Comparison of ENCODE assay signal across 32 mouse cellular contexts in the genomic region with DNA sequence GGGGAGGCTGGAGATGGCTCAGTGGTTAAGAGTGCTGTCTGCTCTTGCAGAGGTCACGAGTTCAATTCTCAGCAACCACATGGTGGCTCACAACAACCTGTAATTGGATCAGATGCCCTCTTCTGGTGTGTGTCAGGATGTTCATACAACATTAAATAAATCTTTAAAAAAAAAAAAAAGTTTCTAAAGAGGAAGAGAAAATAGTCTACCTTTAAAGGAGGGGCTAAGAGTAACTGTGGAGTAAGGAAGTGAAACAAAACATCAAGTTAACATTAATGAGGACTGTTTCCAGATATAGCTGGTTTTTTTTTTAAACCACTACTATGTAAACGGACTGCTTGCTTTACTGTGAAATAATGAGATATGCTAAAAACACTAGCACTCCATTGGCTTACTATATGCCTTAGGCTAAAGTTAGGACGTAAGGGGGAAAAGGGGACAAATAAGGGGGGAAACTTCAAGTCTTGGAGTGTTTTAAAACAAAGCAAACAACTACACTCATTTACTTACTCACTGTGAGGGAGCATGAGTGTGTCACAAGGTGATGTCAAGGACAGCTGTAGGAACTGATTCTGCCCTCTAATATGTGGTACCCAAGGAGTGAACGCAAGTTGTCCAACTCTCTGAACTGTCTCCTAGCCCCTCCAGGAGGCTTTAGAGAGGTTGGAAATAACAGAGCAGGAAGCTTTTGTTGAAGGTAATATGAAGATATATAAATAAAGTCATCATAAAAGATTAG. TPM values are rescaled to one million over a fixed set of nuclear protein-coding genes. Genes with fewer than 3 reads are reported as not detected.
DNase-seq lines count a peak whose midpoint lies in the region; ATAC-seq and TF ChIP-seq lines count a peak whose summit lies in the region.
"Had no signal": no experiment of that assay in that cellular context is flagged by ENCODE, and none has a peak within 500 bp of the region (broad histone marks: within the 10 kb centered on the region; RNA-seq: fewer than 3 reads in every experiment).

No protein-coding gene starts in this region.

- no peaks in the 10 kb centered on the region for H3K4me1 ChIP-seq in liver, postnatal 0 days (ENCODE audit: insufficient read depth)
- no peaks in the 10 kb centered on the region for H3K4me1 ChIP-seq in liver, embryonic 11.5 days (replicated peaks; ENCODE audit: control insufficient read depth, insufficient read depth, low read length)
- no peaks in the 10 kb centered on the region for H3K4me1 ChIP-seq in MEL (ENCODE audit: control insufficient read depth in 1 of 2, insufficient read depth in 2 of 2, low read length in 2 of 2)
- H3K4me1 ChIP-seq: embryonic facial prominence, embryonic 12.5 days; heart, embryonic 12.5 days; hindbrain, embryonic 13.5 days; kidney, embryonic 15.5 days; limb, embryonic 10.5 days; limb, embryonic 15.5 days; midbrain, embryonic 13.5 days; neural tube, embryonic 15.5 days had no signal

- peaks cover 54% of the 10 kb centered on the region for H3K36me3 ChIP-seq in liver, postnatal 0 days (replicated peaks; ENCODE audit: insufficient read depth, low read length)
- H3K36me3 ChIP-seq in liver, embryonic 11.5 days (ENCODE audit: control insufficient read depth, insufficient read depth, low read length): peaks cover 39% of the 10 kb centered on the region
- peaks cover 0 to 26% of the 10 kb centered on the region in 2 experiments; a peak in 2 of 4 replicates for H3K36me3 ChIP-seq in MEL (ENCODE audit: control insufficient read depth in 1 of 2, insufficient read depth in 2 of 2, low read length in 2 of 2)

- no peak overlapping the region for H3K4me2 ChIP-seq in liver, postnatal 0 days (ENCODE audit: low read depth, low read length)
- no peak overlapping the region for H3K4me2 ChIP-seq in liver, embryonic 11.5 days
- H3K4me2 ChIP-seq: embryonic facial prominence, embryonic 12.5 days; heart, embryonic 12.5 days; hindbrain, embryonic 13.5 days; kidney, embryonic 15.5 days; limb, embryonic 15.5 days; lung, embryonic 14.5 days; midbrain, embryonic 13.5 days; neural tube, embryonic 15.5 days had no signal

- no peak for TF ChIP-seq POLR2A in MEL (IDR thresholded peaks at IDR 0.05; ENCODE audit: control insufficient read depth in 1 of 2, insufficient read depth in 1 of 2, low read depth in 1 of 2, low read length in 2 of 2, poor library complexity in 1 of 2)

- ATAC-seq in liver, postnatal 0 days: no peak
- ATAC-seq in liver, embryonic 11.5 days (replicated peaks; ENCODE audit: low FRiP score): no peak
- peak; percentile 83 for ATAC-seq in megakaryocyte, adult 5-6 weeks (ENCODE audit: poor library complexity, severe bottlenecking)
- ATAC-seq in inflammation-experienced regulatory T-cells, adult 6 months: no peak
- ATAC-seq: activated CD4-positive, CD25-positive, alpha-beta regulatory T cell, adult 4 months; CD4-positive, CD25-positive, alpha-beta regulatory T cell, adult 4 months; forebrain, embryonic 14.5 days; intestine, postnatal 0 days; midbrain, embryonic 13.5 days had no signal

- H3K9me3 ChIP-seq in liver, postnatal 0 days (ENCODE audit: low read length): no peaks in the 10 kb centered on the region
- no peaks in the 10 kb centered on the region for H3K9me3 ChIP-seq in liver, embryonic 11.5 days (ENCODE audit: control insufficient read depth, low read length)
- H3K9me3 ChIP-seq in MEL (replicated peaks; ENCODE audit: insufficient read depth, low read length): no peaks in the 10 kb centered on the region
- H3K9me3 ChIP-seq: embryonic facial prominence, embryonic 12.5 days; heart, embryonic 12.5 days; hindbrain, embryonic 13.5 days; kidney, embryonic 15.5 days; limb, embryonic 10.5 days; limb, embryonic 15.5 days; midbrain, embryonic 13.5 days; neural tube, embryonic 15.5 days had no signal

- TF ChIP-seq EP300 in liver, postnatal 0 days (IDR thresholded peaks at IDR 0.05; ENCODE audit: low read depth): no peak
- TF ChIP-seq EP300 in MEL (IDR thresholded peaks at IDR 0.05; ENCODE audit: low read depth in 1 of 2, low read length in 2 of 2): no peak

- DNase-seq in liver, postnatal 0 days: no peak
- no peak for DNase-seq in liver, embryonic 11.5 days (ENCODE audit: low spot score)
- DNase-seq in MEL (ENCODE audit: low read depth, low spot score): no peak
- DNase-seq in frontal cortex, postnatal 25 days (ENCODE audit: low spot score in 2 of 2): no peak
- DNase-seq in cerebellum, postnatal 10 days: no peak
- DNase-seq: adrenal gland, adult 8-10 months; cerebellum, adult 8-10 months; cerebellum, postnatal 36 days; embryo, embryonic 11 days; gastrocnemius, postnatal 25 days; heart, adult 2 months; heart, postnatal 4 days; kidney, postnatal 36 days; lung, embryonic 14.5 days; lung, postnatal 14 days; thymus, postnatal 14 days had no signal

- no peaks in the 10 kb centered on the region for H3K79me2 ChIP-seq in MEL (ENCODE audit: control insufficient read depth, insufficient read depth, low read length, poor library complexity)

- no peak for TF ChIP-seq RAD21 in MEL (IDR thresholded peaks at IDR 0.05; ENCODE audit: low read depth, low read length)

- 83% methylated on average over 4 of the region's 4 CpGs for WGBS in liver, postnatal 0 days (ENCODE audit: insufficient replicate concordance)
- 90% methylated on average over 4 of the region's 4 CpGs for WGBS in liver, embryonic 11.5 days

- no peaks in the 10 kb centered on the region for H3K27me3 ChIP-seq in liver, postnatal 0 days (ENCODE audit: insufficient read depth, low read length)
- H3K27me3 ChIP-seq in liver, embryonic 11.5 days (replicated peaks; ENCODE audit: control insufficient read depth, insufficient read depth, low read length): no peaks in the 10 kb centered on the region
- H3K27me3 ChIP-seq in MEL (ENCODE audit: control insufficient read depth in 1 of 2, insufficient read depth in 2 of 2, low read length in 2 of 2): no peaks in the 10 kb centered on the region
- H3K27me3 ChIP-seq: embryonic facial prominence, embryonic 12.5 days; heart, embryonic 12.5 days; hindbrain, embryonic 13.5 days; kidney, embryonic 15.5 days; limb, embryonic 15.5 days; midbrain, embryonic 13.5 days; neural tube, embryonic 15.5 days had no signal

- H3K27ac ChIP-seq in liver, postnatal 0 days (ENCODE audit: low read depth): 0 out of 2 replicates have a peak overlapping the region, but pooled peaks have one; percentile 8
- H3K27ac ChIP-seq in liver, embryonic 11.5 days (ENCODE audit: low read depth, low read length): no peak overlapping the region
- no peak overlapping the region for H3K27ac ChIP-seq in MEL (ENCODE audit: control insufficient read depth, low read depth, low read length)
- H3K27ac ChIP-seq: embryonic facial prominence, embryonic 12.5 days; heart, adult 2 months; hindbrain, embryonic 13.5 days; kidney, embryonic 15.5 days; layer of hippocampus, adult 2 months; limb, embryonic 10.5 days; limb, embryonic 15.5 days; liver, embryonic 14.5 days; midbrain, embryonic 13.5 days; neural tube, embryonic 15.5 days had no signal

- no peak overlapping the region for H3K9ac ChIP-seq in liver, postnatal 0 days (replicated peaks)
- no peak overlapping the region for H3K9ac ChIP-seq in liver, embryonic 11.5 days (ENCODE audit: low read depth, low read length)
- no peak overlapping the region for H3K9ac ChIP-seq in MEL (ENCODE audit: control insufficient read depth, low read depth, low read length, poor library complexity, severe bottlenecking)
- H3K9ac ChIP-seq: embryonic facial prominence, embryonic 12.5 days; heart, embryonic 12.5 days; hindbrain, embryonic 13.5 days; kidney, embryonic 15.5 days; limb, embryonic 15.5 days; liver, embryonic 14.5 days; lung, embryonic 14.5 days; midbrain, embryonic 13.5 days; neural tube, embryonic 15.5 days had no signal

- TF ChIP-seq CTCF in liver, postnatal 0 days (IDR thresholded peaks at IDR 0.05; ENCODE audit: low read depth): 0 out of 2 replicates have a peak, but pooled peaks have one; percentile 2
- TF ChIP-seq CTCF in MEL (IDR thresholded peaks at IDR 0.05 in 2 of 3, conservative IDR thresholded peaks at IDR 0.05 in 1 of 3; ENCODE audit: control insufficient read depth in 1 of 3, insufficient read depth in 1 of 3, low read depth in 2 of 3, low read length in 3 of 3, poor library complexity in 1 of 3, severe bottlenecking in 1 of 3): no peak; a peak in 1 of 6 replicates

- H3K4me3 ChIP-seq in liver, postnatal 0 days (ENCODE audit: low read depth, low read length): no peak overlapping the region
- no peak overlapping the region for H3K4me3 ChIP-seq in liver, embryonic 11.5 days (ENCODE audit: low read depth, low read length)
- H3K4me3 ChIP-seq in MEL (ENCODE audit: control insufficient read depth in 1 of 2, insufficient read depth in 1 of 2, low read depth in 2 of 2, low read length in 2 of 2): no peak overlapping the region
- H3K4me3 ChIP-seq: embryonic facial prominence, embryonic 12.5 days; heart, adult 2 months; heart, embryonic 12.5 days; hindbrain, embryonic 13.5 days; kidney, embryonic 15.5 days; layer of hippocampus, adult 2 months; limb, embryonic 10.5 days; limb, embryonic 15.5 days; midbrain, embryonic 13.5 days; neural tube, embryonic 15.5 days had no signal

RNA-seq across cellular contexts. Expression of a gene that starts 8.1 kb away (rescaled TPM):
- 120 and 123 TPM in 2 replicates for polyA plus RNA-seq in liver, postnatal 0 days (2015; fragmentation: Nextera tagmentation; extraction: Ambion mirVana)
- 328 and 349 TPM in 2 replicates for polyA plus RNA-seq in liver, embryonic 11.5 days (2014; fragmentation: Nextera tagmentation; extraction: Ambion mirVana)
- total RNA-seq in MEL (2012; rRNA removed): 234 and 247 TPM in 2 replicates
- polyA plus RNA-seq in MEL (2012; ENCODE audit: insufficient read depth in 1 of 2, insufficient read length in 2 of 2, low read depth in 1 of 2, low replicate concordance in 2 of 2, missing spikeins in 1 of 2): 100 to 1,000 TPM; 199 to 216 TPM
- 189 and 230 TPM in 2 replicates for total RNA-seq in megakaryocyte, adult 5-6 weeks (2015)
- total RNA-seq in megakaryocyte, adult 5-6 weeks (2017): 153 and 173 TPM in 2 replicates
- polyA plus RNA-seq in inflammation-experienced regulatory T-cells, adult 6 months (2017; shearing (Covaris generic)): 100 to 1,000 TPM; 109 to 138 (median 137) TPM

RNA-seq across cellular contexts. Expression of a gene that starts 8.2 kb away (rescaled TPM):
- 9.2 and 10.5 TPM in 2 replicates for polyA plus RNA-seq in liver, postnatal 0 days (2015; fragmentation: Nextera tagmentation; extraction: Ambion mirVana)
- 32.1 and 33.5 TPM in 2 replicates for polyA plus RNA-seq in liver, embryonic 11.5 days (2014; fragmentation: Nextera tagmentation; extraction: Ambion mirVana)
- total RNA-seq in MEL (2012; rRNA removed): 29.4 and 31.2 TPM in 2 replicates
- 10 to 100 TPM in 1 of 2 experiments, not detected in 1; 21.7 TPM for polyA plus RNA-seq in MEL (2012; ENCODE audit: insufficient read depth in 1 of 2, insufficient read length in 2 of 2, low read depth in 1 of 2, low replicate concordance in 2 of 2, missing spikeins in 1 of 2)
- 25.6 and 28.7 TPM in 2 replicates for total RNA-seq in megakaryocyte, adult 5-6 weeks (2015)
- total RNA-seq in megakaryocyte, adult 5-6 weeks (2017): 29.7 and 35.3 TPM in 2 replicates
- 10 to 100 TPM; 22.2 to 28.6 (median 27.5) TPM for polyA plus RNA-seq in inflammation-experienced regulatory T-cells, adult 6 months (2017; shearing (Covaris generic))

RNA-seq across cellular contexts. Expression of a gene that starts 8.7 kb away (rescaled TPM):
- 17.7 and 20.1 TPM in 2 replicates for polyA plus RNA-seq in liver, postnatal 0 days (2015; fragmentation: Nextera tagmentation; extraction: Ambion mirVana)
- polyA plus RNA-seq in liver, embryonic 11.5 days (2014; fragmentation: Nextera tagmentation; extraction: Ambion mirVana): 25.1 and 26.0 TPM in 2 replicates
- 19.8 and 23.7 TPM in 2 replicates for total RNA-seq in MEL (2012; rRNA removed)
- polyA plus RNA-seq in MEL (2012; ENCODE audit: insufficient read depth in 1 of 2, insufficient read length in 2 of 2, low read depth in 1 of 2, low replicate concordance in 2 of 2, missing spikeins in 1 of 2): 10 to 100 TPM in 1 of 2 experiments, not detected in 1; 38.5 TPM
- 21.9 and 28.0 TPM in 2 replicates for total RNA-seq in megakaryocyte, adult 5-6 weeks (2015)
- total RNA-seq in megakaryocyte, adult 5-6 weeks (2017): 14.4 and 26.5 TPM in 2 replicates
- polyA plus RNA-seq in inflammation-experienced regulatory T-cells, adult 6 months (2017; shearing (Covaris generic)): 10 to 100 TPM in 1 of 3 experiments, 1 to 10 TPM in 2; 3.3 to 21.7 (median 9.0) TPM

RNA-seq across cellular contexts. Expression of a gene that starts 25.9 kb away (rescaled TPM):
- 8.6 and 9.4 TPM in 2 replicates for polyA plus RNA-seq in liver, postnatal 0 days (2015; fragmentation: Nextera tagmentation; extraction: Ambion mirVana)
- 9.1 and 9.5 TPM in 2 replicates for polyA plus RNA-seq in liver, embryonic 11.5 days (2014; fragmentation: Nextera tagmentation; extraction: Ambion mirVana)
- total RNA-seq in MEL (2012; rRNA removed): not detected in 2 replicates
- polyA plus RNA-seq in MEL (2012; ENCODE audit: insufficient read depth in 1 of 2, insufficient read length in 2 of 2, low read depth in 1 of 2, low replicate concordance in 2 of 2, missing spikeins in 1 of 2): not detected
- total RNA-seq in megakaryocyte, adult 5-6 weeks (2015): 0.07 and 0.16 TPM in 2 replicates
- total RNA-seq in megakaryocyte, adult 5-6 weeks (2017): 0.40 and 0.53 TPM in 2 replicates
- polyA plus RNA-seq in inflammation-experienced regulatory T-cells, adult 6 months (2017; shearing (Covaris generic)): 1 to 10 TPM; 4.3 to 9.7 (median 7.9) TPM

RNA-seq across cellular contexts. Expression of a gene that starts 26.9 kb away (rescaled TPM):
- 6.1 and 7.0 TPM in 2 replicates for polyA plus RNA-seq in liver, postnatal 0 days (2015; fragmentation: Nextera tagmentation; extraction: Ambion mirVana)
- polyA plus RNA-seq in liver, embryonic 11.5 days (2014; fragmentation: Nextera tagmentation; extraction: Ambion mirVana): 8.1 and 8.8 TPM in 2 replicates
- total RNA-seq in MEL (2012; rRNA removed): not detected in 2 replicates
- polyA plus RNA-seq in MEL (2012; ENCODE audit: insufficient read depth in 1 of 2, insufficient read length in 2 of 2, low read depth in 1 of 2, low replicate concordance in 2 of 2, missing spikeins in 1 of 2): under 1 TPM in 1 of 2 experiments, not detected in 1; 0.29 TPM
- 36.8 and 39.3 TPM in 2 replicates for total RNA-seq in megakaryocyte, adult 5-6 weeks (2015)
- 65.1 and 70.7 TPM in 2 replicates for total RNA-seq in megakaryocyte, adult 5-6 weeks (2017)
- polyA plus RNA-seq in inflammation-experienced regulatory T-cells, adult 6 months (2017; shearing (Covaris generic)): 10 to 100 TPM; 24.9 to 30.1 (median 25.8) TPM
